9 mouse cellular contexts compared by ENCODE assay signal in genomic region chr5:144734949-144735348, GRCm38 (mm10). TPM values are rescaled to one million over a fixed set of nuclear protein-coding genes. Genes with fewer than 3 reads are reported as not detected.
A peak's percentile ranks its signal among the peaks of the same experiment; 100 is the strongest.
DNase-seq lines count a peak whose midpoint lies in the region; ATAC-seq and TF ChIP-seq lines count a peak whose summit lies in the region.
"Had no signal": no experiment of that assay in that cellular context is flagged by ENCODE, and none has a peak within 500 bp of the region (broad histone marks: within the 10 kb centered on the region; RNA-seq: fewer than 3 reads in every experiment).

No protein-coding gene starts in this region.

- H3K9me3 ChIP-seq in heart, embryonic 12.5 days (replicated peaks), result no peaks in the 10 kb centered on the region
- H3K9me3 ChIP-seq in hindbrain, embryonic 14.5 days (ENCODE audit: control insufficient read depth, low read length), result no peaks in the 10 kb centered on the region
- H3K9me3 ChIP-seq in midbrain, embryonic 16.5 days (replicated peaks; ENCODE audit: control insufficient read depth, low read length, poor library complexity, severe bottlenecking), result no peaks in the 10 kb centered on the region

- 25% methylated on average over 8 of the region's 8 CpGs for WGBS in heart, embryonic 12.5 days
- 35% methylated on average over 8 of the region's 8 CpGs for WGBS in hindbrain, embryonic 14.5 days
- 30% methylated on average over 8 of the region's 8 CpGs for WGBS in midbrain, embryonic 16.5 days
- WGBS in spleen, adult 2 months, result 33% methylated on average over 8 of the region's 8 CpGs

- no peak for TF ChIP-seq POLR2A in spleen, adult 2 months (IDR thresholded peaks at IDR 0.05; ENCODE audit: low read depth, low read length)

- H3K27me3 ChIP-seq in heart, embryonic 12.5 days (replicated peaks), result no peaks in the 10 kb centered on the region
- no peaks in the 10 kb centered on the region for H3K27me3 ChIP-seq in hindbrain, embryonic 14.5 days (ENCODE audit: control insufficient read depth, insufficient read depth, low read length)
- no peaks in the 10 kb centered on the region for H3K27me3 ChIP-seq in midbrain, embryonic 16.5 days (ENCODE audit: control insufficient read depth, insufficient read depth, low read depth, low read length)
- H3K27me3 ChIP-seq in spleen, adult 2 months (ENCODE audit: control insufficient read depth, insufficient read depth, low read length), result no peaks in the 10 kb centered on the region; the same call in 1 of the 2 replicates

- H3K9ac ChIP-seq in heart, embryonic 12.5 days, result no peak overlapping the region
- H3K9ac ChIP-seq in hindbrain, embryonic 14.5 days, result no peak overlapping the region
- no peak overlapping the region for H3K9ac ChIP-seq in midbrain, embryonic 16.5 days (ENCODE audit: low read depth, low read length)

- H3K27ac ChIP-seq in heart, embryonic 12.5 days (ENCODE audit: poor library complexity, severe bottlenecking), result no peak overlapping the region
- H3K27ac ChIP-seq in hindbrain, embryonic 14.5 days, result no peak overlapping the region
- H3K27ac ChIP-seq in midbrain, embryonic 16.5 days (ENCODE audit: low read length), result no peak overlapping the region
- no peak overlapping the region for H3K27ac ChIP-seq in spleen, adult 2 months (ENCODE audit: insufficient read depth, low read length)
- H3K27ac ChIP-seq: macrophage had no signal

- peak; percentile 78; the same call in 1 of the 2 replicates for TF ChIP-seq CTCF in spleen, adult 2 months (IDR thresholded peaks at IDR 0.05; ENCODE audit: extremely low read depth, insufficient read depth, insufficient read length, insufficient replicate concordance)

- intact Hi-C loops in left cerebral cortex, postnatal 25 days (cut with DNase I), result loop anchor here (1.0 to 5.0 kb wide), 2 partner anchors 347 to 528 kb away; no protein-coding TSS in a partner anchor

- no peaks in the 10 kb centered on the region for H3K4me1 ChIP-seq in heart, embryonic 12.5 days (replicated peaks)
- H3K4me1 ChIP-seq in hindbrain, embryonic 14.5 days (replicated peaks; ENCODE audit: control insufficient read depth, insufficient read depth, low read length), result no peaks in the 10 kb centered on the region
- no peaks in the 10 kb centered on the region for H3K4me1 ChIP-seq in midbrain, embryonic 16.5 days (ENCODE audit: control insufficient read depth, insufficient read depth, low read length)
- no peaks in the 10 kb centered on the region for H3K4me1 ChIP-seq in spleen, adult 2 months (ENCODE audit: control insufficient read depth, insufficient read depth, insufficient read length)

- no peak overlapping the region for H3K4me3 ChIP-seq in heart, embryonic 12.5 days
- H3K4me3 ChIP-seq in hindbrain, embryonic 14.5 days (replicated peaks; ENCODE audit: low read length), result no peak overlapping the region
- no peak overlapping the region for H3K4me3 ChIP-seq in midbrain, embryonic 16.5 days (ENCODE audit: low read depth, low read length)
- H3K4me3 ChIP-seq in spleen, adult 2 months (ENCODE audit: extremely low read depth, insufficient read depth, insufficient read length), result no peak overlapping the region

- H3K36me3 ChIP-seq in heart, embryonic 12.5 days, result no peaks in the 10 kb centered on the region
- H3K36me3 ChIP-seq in hindbrain, embryonic 14.5 days (replicated peaks; ENCODE audit: control insufficient read depth, insufficient read depth), result peaks cover 21% of the 10 kb centered on the region
- H3K36me3 ChIP-seq in midbrain, embryonic 16.5 days (ENCODE audit: control insufficient read depth, insufficient read depth, low read length), result peaks cover 17% of the 10 kb centered on the region; the same call in 1 of the 2 replicates
- H3K36me3 ChIP-seq in spleen, adult 2 months (ENCODE audit: control insufficient read depth, insufficient read depth, low read length), result no peaks in the 10 kb centered on the region

- DNase-seq in heart, adult 18-20 months, result peak; percentile 34 to 82
- DNase-seq in brain, adult 2 months (ENCODE audit: low read depth, low spot score), result peak; percentile 77
- DNase-seq in hindbrain, embryonic 14.5 days (ENCODE audit: low spot score), result peak; percentile 86
- DNase-seq in left cerebral cortex, postnatal 25 days (ENCODE audit: low spot score in 2 of 2), result peak; percentile 78 to 81
- DNase-seq in spleen, adult 2 months (ENCODE audit: low read depth in 1 of 2, low spot score in 2 of 2), result peak in 1 of 2 experiments; percentile 36

- ATAC-seq in heart, embryonic 12.5 days (ENCODE audit: insufficient number of reproducible peaks, low FRiP score), result no peak
- ATAC-seq in erythroid progenitor cell, adult 5-6 weeks (replicated peaks; ENCODE audit: low FRiP score, poor library complexity, severe bottlenecking), result peak; percentile 25; the same call in 1 of the 2 replicates
- peak; percentile 56; the same call in 1 of the 2 replicates for ATAC-seq in hindbrain, embryonic 14.5 days (ENCODE audit: low FRiP score)
- ATAC-seq in midbrain, embryonic 16.5 days, result peak; percentile 72

- H3K4me2 ChIP-seq in heart, embryonic 12.5 days, result no peak overlapping the region
- H3K4me2 ChIP-seq in hindbrain, embryonic 14.5 days (replicated peaks), result no peak overlapping the region
- H3K4me2 ChIP-seq in midbrain, embryonic 16.5 days (ENCODE audit: low read length), result no peak overlapping the region

RNA-seq across cellular contexts. Expression of gene Tmem130, which starts 26.7 kb away (rescaled TPM):
- total RNA-seq in heart, adult 18-20 months (2021), result under 1 TPM; 0.25 to 0.49 TPM
- polyA plus RNA-seq in heart, embryonic 12.5 days (2016; fragmentation: Nextera tagmentation; extraction: Ambion mirVana), result 0.46 and 0.93 TPM in 2 replicates
- not detected in 2 replicates for total RNA-seq in erythroid progenitor cell, adult 5-6 weeks (2015; ENCODE audit: low replicate concordance)
- total RNA-seq in erythroid progenitor cell, adult 5-6 weeks (2017; ENCODE audit: low replicate concordance), result not detected in 2 replicates
- polyA plus RNA-seq in hindbrain, embryonic 14.5 days (2014; fragmentation: Nextera tagmentation; extraction: Ambion mirVana), result 338 and 386 TPM in 2 replicates
- total RNA-seq in left cerebral cortex, postnatal 25 days (2021), result 100 to 1,000 TPM; 174 to 185 TPM
- polyA plus RNA-seq in midbrain, embryonic 16.5 days (2015; fragmentation: Nextera tagmentation; extraction: Ambion mirVana), result 534 and 580 TPM in 2 replicates
- polyA plus RNA-seq in spleen, adult 2 months (2012; rRNA removed), result not detected in 2 replicates
- polyA plus RNA-seq: macrophage had no signal

RNA-seq across cellular contexts. Expression of gene Trrap, which starts 32.6 kb away (rescaled TPM):
- total RNA-seq in heart, adult 18-20 months (2021), result 10 to 100 TPM; 35.4 to 43.4 TPM
- polyA plus RNA-seq in heart, embryonic 12.5 days (2016; fragmentation: Nextera tagmentation; extraction: Ambion mirVana), result 61.5 and 66.0 TPM in 2 replicates
- total RNA-seq in erythroid progenitor cell, adult 5-6 weeks (2015; ENCODE audit: low replicate concordance), result 33.9 and 73.4 TPM in 2 replicates
- total RNA-seq in erythroid progenitor cell, adult 5-6 weeks (2017; ENCODE audit: low replicate concordance), result 22.2 and 29.5 TPM in 2 replicates
- polyA plus RNA-seq in hindbrain, embryonic 14.5 days (2014; fragmentation: Nextera tagmentation; extraction: Ambion mirVana), result 75.9 and 86.6 TPM in 2 replicates
- total RNA-seq in left cerebral cortex, postnatal 25 days (2021), result 100 to 1,000 TPM; 154 to 169 TPM
- polyA plus RNA-seq in midbrain, embryonic 16.5 days (2015; fragmentation: Nextera tagmentation; extraction: Ambion mirVana), result 71.4 and 77.7 TPM in 2 replicates
- polyA plus RNA-seq in spleen, adult 2 months (2012; rRNA removed), result 93.8 and 106 TPM in 2 replicates

Comparison
In these comparisons a context has a peak if more than half of its experiments do, and no peak if none do; other contexts are left out.
1. RNA of gene Tmem130, which starts 26.7 kb away (polyA plus RNA-seq): 534 to 580 TPM in midbrain, embryonic 16.5 days and 338 to 386 TPM in hindbrain, embryonic 14.5 days; 0.46 to 0.93 TPM in heart, embryonic 12.5 days and not detected in spleen, adult 2 months; every median in the first group is over 100 times any median in the second.